Mouse (Mus musculus) 3T3-L1 (cell line): ENCODE measurements around the gene Mep1a.
"Not testable (repeated sequence)": the region's sequence is repeated elsewhere in the genome, so short reads cannot be mapped to it uniquely, and the experiment has no call there.

Experiments used
- DNase-seq: peaks from one replicate; pipeline ENCODE4 v3.0.0-alpha.2; 2015; ENCODE audit warnings: low read depth, low spot score

The Mep1a gene

GRCm38 (mm10) chr17:43502592-43502991, at the start of gene Mep1a:
TSS of gene Mep1a (minus strand) at chr17:43502812.
- no peak for DNase-seq

- peak; percentile 40 for DNase-seq
Observed at GRCm38 (mm10) chr17:43551122-43551630, 48.6 kb upstream of the Mep1a start.

GRCm38 (mm10) chr17:43544040-43544439, 41.4 kb upstream of the Mep1a start:
- no peak for DNase-seq

- DNase-seq: no peak
Observed at GRCm38 (mm10) chr17:43543539-43543938, 40.9 kb upstream of the Mep1a start, which contains the start of gene Ankrd66. TSS of gene Ankrd66 (minus strand) at chr17:43543639.

GRCm38 (mm10) chr17:43538767-43539166, 36.2 kb upstream of the Mep1a start:
- peak; percentile 81 for DNase-seq

- not testable (repeated sequence) for DNase-seq
Observed at GRCm38 (mm10) chr17:43536841-43537240, 34.2 kb upstream of the Mep1a start.

- no peak for DNase-seq
Observed at GRCm38 (mm10) chr17:43534362-43535222, 32.0 kb upstream of the Mep1a start.

GRCm38 (mm10) chr17:43531192-43531591, 28.6 kb upstream of the Mep1a start:
- peak; percentile 52 for DNase-seq

- DNase-seq: no peak
Observed at GRCm38 (mm10) chr17:43530507-43530906, 27.9 kb upstream of the Mep1a start.

GRCm38 (mm10) chr17:43520166-43520565, 17.6 kb upstream of the Mep1a start:
- DNase-seq: peak; percentile 39

GRCm38 (mm10) chr17:43518644-43519409, 16.2 kb upstream of the Mep1a start:
- DNase-seq: peak; percentile 93

GRCm38 (mm10) chr17:43510782-43511181, 8.2 kb upstream of the Mep1a start:
- DNase-seq: no peak

- DNase-seq: no peak
Observed at GRCm38 (mm10) chr17:43504594-43504934, 2.0 kb upstream of the Mep1a start.

- no peak for DNase-seq
Observed at GRCm38 (mm10) chr17:43503861-43504593, 1.4 kb upstream of the Mep1a start.

- no peak for DNase-seq
Observed at GRCm38 (mm10) chr17:43501631-43502030, 981 bp downstream of the Mep1a start.

- no peak for DNase-seq
Observed at GRCm38 (mm10) chr17:43501223-43501622, 1.4 kb downstream of the Mep1a start.

GRCm38 (mm10) chr17:43500513-43500912, 2.1 kb downstream of the Mep1a start:
- DNase-seq: no peak

GRCm38 (mm10) chr17:43497521-43497920, 5.1 kb downstream of the Mep1a start:
- DNase-seq: peak; percentile 60

- DNase-seq: no peak
Observed at GRCm38 (mm10) chr17:43495502-43495901, 7.1 kb downstream of the Mep1a start.

- not testable (repeated sequence) for DNase-seq
Observed at GRCm38 (mm10) chr17:43490371-43490770, 12.2 kb downstream of the Mep1a start.

GRCm38 (mm10) chr17:43488439-43489151, 14.0 kb downstream of the Mep1a start:
- no peak for DNase-seq
